Mouse (Mus musculus): ENCODE results near the gene 9130023H24Rik. TPM values are rescaled to one million over a fixed set of nuclear protein-coding genes. Genes with fewer than 3 reads are reported as not detected.

The 9130023H24Rik gene
- polyA plus RNA-seq, 1 experiment: 2.6 TPM

GRCm38 (mm10) chr7:128247443-128247842 lies 9.6 kb upstream of the 9130023H24Rik start:
- DNase-seq (ENCODE audit: extremely low spot score in 1 of 2, low spot score in 1 of 2): peak; percentile 72 to 96

GRCm38 (mm10) chr7:128246496-128247391 lies 8.9 kb upstream of the 9130023H24Rik start, which contains the start of gene Tgfb1i1:
Gene Tgfb1i1, plus strand, starts transcription at chr7:128246812.
- DNase-seq (ENCODE audit: extremely low spot score in 1 of 2, low spot score in 1 of 2): peak in 1 of 2 experiments; percentile 64

GRCm38 (mm10) chr7:128245547-128245946 lies 7.7 kb upstream of the 9130023H24Rik start:
- DNase-seq (ENCODE audit: extremely low spot score in 1 of 2, low spot score in 1 of 2): no peak

- DNase-seq (ENCODE audit: extremely low spot score in 1 of 2, low spot score in 1 of 2): no peak
These were observed 6.7 kb upstream of the 9130023H24Rik start for GRCm38 (mm10) chr7:128244410-128245025.

GRCm38 (mm10) chr7:128243921-128244320 lies 6.1 kb upstream of the 9130023H24Rik start:
- no peak for DNase-seq (ENCODE audit: extremely low spot score in 1 of 2, low spot score in 1 of 2)

GRCm38 (mm10) chr7:128242331-128242730 lies 4.5 kb upstream of the 9130023H24Rik start:
- DNase-seq (ENCODE audit: extremely low spot score in 1 of 2, low spot score in 1 of 2): no peak

GRCm38 (mm10) chr7:128240131-128240784 lies 2.4 kb upstream of the 9130023H24Rik start:
- no peak for DNase-seq (ENCODE audit: extremely low spot score in 1 of 2, low spot score in 1 of 2)

GRCm38 (mm10) chr7:128238991-128239390 lies 1.2 kb upstream of the 9130023H24Rik start:
- peak in 1 of 2 experiments; percentile 49 for DNase-seq (ENCODE audit: extremely low spot score in 1 of 2, low spot score in 1 of 2)

GRCm38 (mm10) chr7:128237593-128237926 lies 271 bp downstream of the 9130023H24Rik start:
- no peak for DNase-seq (ENCODE audit: extremely low spot score in 1 of 2, low spot score in 1 of 2)

GRCm38 (mm10) chr7:128236856-128237592 lies 807 bp downstream of the 9130023H24Rik start, which contains the start of gene Armc5:
Gene Armc5, plus strand, starts transcription at chr7:128237342.
- DNase-seq (ENCODE audit: extremely low spot score in 1 of 2, low spot score in 1 of 2): peak; percentile 63 to 90

- no peak for DNase-seq (ENCODE audit: extremely low spot score in 1 of 2, low spot score in 1 of 2)
These were observed 1.4 kb downstream of the 9130023H24Rik start for GRCm38 (mm10) chr7:128236426-128236825.

- DNase-seq (ENCODE audit: extremely low spot score in 1 of 2, low spot score in 1 of 2): no peak
These were observed 2.4 kb downstream of the 9130023H24Rik start for GRCm38 (mm10) chr7:128235481-128235880.

- DNase-seq (ENCODE audit: extremely low spot score in 1 of 2, low spot score in 1 of 2): no peak
These were observed 3.0 kb downstream of the 9130023H24Rik start for GRCm38 (mm10) chr7:128234796-128235195.

- no peak for DNase-seq (ENCODE audit: extremely low spot score in 1 of 2, low spot score in 1 of 2)
These were observed 6.1 kb downstream of the 9130023H24Rik start for GRCm38 (mm10) chr7:128231741-128232140.

- peak in 1 of 2 experiments; percentile 32 for DNase-seq (ENCODE audit: extremely low spot score in 1 of 2, low spot score in 1 of 2)
These were observed 16.9 kb downstream of the 9130023H24Rik start for GRCm38 (mm10) chr7:128220936-128221335.

- DNase-seq (ENCODE audit: extremely low spot score in 1 of 2, low spot score in 1 of 2): no peak
These were observed 17.9 kb downstream of the 9130023H24Rik start for GRCm38 (mm10) chr7:128219952-128220351.

GRCm38 (mm10) chr7:128209826-128210225 lies 28.0 kb downstream of the 9130023H24Rik start:
- no peak for DNase-seq (ENCODE audit: extremely low spot score in 1 of 2, low spot score in 1 of 2)

- DNase-seq (ENCODE audit: extremely low spot score in 1 of 2, low spot score in 1 of 2): peak; percentile 14 to 78
These were observed 29.6 kb downstream of the 9130023H24Rik start for GRCm38 (mm10) chr7:128208187-128208586.

- no peak for DNase-seq (ENCODE audit: extremely low spot score in 1 of 2, low spot score in 1 of 2)
These were observed 31.7 kb downstream of the 9130023H24Rik start, which contains the start of gene Cox6a2 for GRCm38 (mm10) chr7:128206152-128206551. Gene Cox6a2, minus strand, starts transcription at chr7:128206387.

- no peak for DNase-seq (ENCODE audit: extremely low spot score in 1 of 2, low spot score in 1 of 2)
These were observed 32.1 kb downstream of the 9130023H24Rik start for GRCm38 (mm10) chr7:128205695-128206094.
